Mouse (Mus musculus): ENCODE results near the gene Rac2. TPM values are rescaled to one million over a fixed set of nuclear protein-coding genes. Genes with fewer than 3 reads are reported as not detected.
A peak's percentile ranks its signal among the peaks of the same experiment; 100 is the strongest.

Gene Rac2
- total and polyA plus RNA-seq, 3 experiments, result 160 to 942 (median 453) TPM

GRCm38 (mm10) chr15:78567608-78568120 is 4.9 kb downstream of the Rac2 start:
- peaks cover 78 to 86% of the 10 kb centered on the region in 2 experiments for H3K36me3 ChIP-seq (replicated peaks in 1 of 2; ENCODE audit: control insufficient read depth in 1 of 2, insufficient read depth in 1 of 2, low read length in 1 of 2)
- H3K4me2 ChIP-seq (ENCODE audit: insufficient read depth, low read depth, poor library complexity, severe bottlenecking), result no peak overlapping the region; the same call in 1 of the 2 replicates
- peak overlapping the region in 1 of 3 experiments; percentile 19 for H3K4me3 ChIP-seq (replicated peaks in 1 of 3; ENCODE audit: low read depth in 2 of 3, low read length in 2 of 3, poor library complexity in 1 of 3)
- no peak overlapping the region for H3K9ac ChIP-seq (ENCODE audit: insufficient read depth, low read depth)
- TF ChIP-seq CHD2 (IDR thresholded peaks at IDR 0.05; ENCODE audit: low read length) (no peak), SIN3A (IDR thresholded peaks at IDR 0.05; ENCODE audit: low read length) (0 out of 2 replicates have a peak, but pooled peaks have one; percentile 36), CTCF (conservative IDR thresholded peaks at IDR 0.05 in 1 of 2, IDR thresholded peaks at IDR 0.05 in 1 of 2; ENCODE audit: low read depth in 2 of 2, low read length in 2 of 2) (peak in 1 of 2 experiments; percentile 15; a peak in 1 of 4 replicates), TCF12 (IDR thresholded peaks at IDR 0.05; ENCODE audit: low read depth, low read length) (peak; percentile 34; the same call in 1 of the 2 replicates), PAX5 (IDR thresholded peaks at IDR 0.05; ENCODE audit: low read length) (no peak), IRF4 (IDR thresholded peaks at IDR 0.05; ENCODE audit: low read depth, low read length) (0 out of 2 replicates have a peak, but pooled peaks have one; percentile 4), ETS1 (conservative IDR thresholded peaks at IDR 0.05; ENCODE audit: low read depth, low read length) (peak; percentile 48; the same call in 1 of the 2 replicates), ZMIZ1 (IDR thresholded peaks at IDR 0.05; ENCODE audit: low read depth, low read length) (0 out of 2 replicates have a peak, but pooled peaks have one; percentile 25), BHLHE40 (IDR thresholded peaks at IDR 0.05; ENCODE audit: low read depth, low read length) (peak; percentile 62)
- no peaks in the 10 kb centered on the region for H3K27me3 ChIP-seq (replicated peaks)
- H3K4me1 ChIP-seq (ENCODE audit: control insufficient read depth in 1 of 2, insufficient read depth in 2 of 2), result peaks cover 70 to 82% of the 10 kb centered on the region in 2 experiments
- in situ Hi-C loops (cut with MboI; ENCODE audit: low pct_ligation_motif_present, low pct_unique_long_range_greater_than_20kb, low sequenced_read_pairs) (no loop called here), dilution Hi-C loops (cut with MboI; ENCODE audit: extremely low pct_ligation_motif_present, extremely low pct_unique_long_range_greater_than_20kb, low sequenced_read_pairs) (no loop called here)
- peak overlapping the region; percentile 65 for H3K27ac ChIP-seq (ENCODE audit: insufficient read depth, low read depth)
- no peaks in the 10 kb centered on the region for H3K9me3 ChIP-seq (replicated peaks; ENCODE audit: low read length)
- no peak for DNase-seq (ENCODE audit: extremely low read depth)
- peaks cover 50% of the 10 kb centered on the region for H3K79me2 ChIP-seq (replicated peaks; ENCODE audit: control insufficient read depth, extremely low read depth, insufficient read depth, poor library complexity, severe bottlenecking)

- in situ Hi-C loops (cut with MboI; ENCODE audit: low pct_ligation_motif_present, low pct_unique_long_range_greater_than_20kb, low sequenced_read_pairs) (no loop called here), dilution Hi-C loops (cut with MboI; ENCODE audit: extremely low pct_ligation_motif_present, extremely low pct_unique_long_range_greater_than_20kb, low sequenced_read_pairs) (no loop called here)
- no peak overlapping the region for H3K9ac ChIP-seq (ENCODE audit: insufficient read depth, low read depth)
- no peak overlapping the region for H3K4me2 ChIP-seq (ENCODE audit: insufficient read depth, low read depth, poor library complexity, severe bottlenecking)
- peaks cover 27% of the 10 kb centered on the region for H3K79me2 ChIP-seq (replicated peaks; ENCODE audit: control insufficient read depth, extremely low read depth, insufficient read depth, poor library complexity, severe bottlenecking)
- H3K27ac ChIP-seq (ENCODE audit: insufficient read depth, low read depth), result peak overlapping the region; percentile 95
- peaks cover 63 to 98% of the 10 kb centered on the region in 2 experiments for H3K4me1 ChIP-seq (ENCODE audit: control insufficient read depth in 1 of 2, insufficient read depth in 2 of 2)
- peak overlapping the region in 1 of 3 experiments; percentile 10 for H3K4me3 ChIP-seq (replicated peaks in 1 of 3; ENCODE audit: low read depth in 2 of 3, low read length in 2 of 3, poor library complexity in 1 of 3)
- peaks cover 89 to 95% of the 10 kb centered on the region in 2 experiments for H3K36me3 ChIP-seq (replicated peaks in 1 of 2; ENCODE audit: control insufficient read depth in 1 of 2, insufficient read depth in 1 of 2, low read length in 1 of 2)
- DNase-seq (ENCODE audit: extremely low read depth), result no peak
- no peaks in the 10 kb centered on the region for H3K9me3 ChIP-seq (replicated peaks; ENCODE audit: low read length)
- no peak for TF ChIP-seq IRF4 (IDR thresholded peaks at IDR 0.05; ENCODE audit: low read depth, low read length)
- TF ChIP-seq UBTF (IDR thresholded peaks at IDR 0.05; ENCODE audit: low read depth, low read length), result no peak
- no peak for TF ChIP-seq USF1 (IDR thresholded peaks at IDR 0.05; ENCODE audit: low read depth, low read length)
- no peak for TF ChIP-seq ZC3H11A (IDR thresholded peaks at IDR 0.05; ENCODE audit: low read depth, low read length)
- TF ChIP-seq MYC (IDR thresholded peaks at IDR 0.05; ENCODE audit: low read depth, low read length), result no peak
- no peak for TF ChIP-seq HCFC1 (IDR thresholded peaks at IDR 0.05; ENCODE audit: low read depth, low read length)
- TF ChIP-seq MAX (IDR thresholded peaks at IDR 0.05; ENCODE audit: low read length), result no peak
- TF ChIP-seq ZMIZ1 (IDR thresholded peaks at IDR 0.05; ENCODE audit: low read depth, low read length), result no peak
- TF ChIP-seq CTCF (conservative IDR thresholded peaks at IDR 0.05 in 1 of 2, IDR thresholded peaks at IDR 0.05 in 1 of 2; ENCODE audit: low read depth in 2 of 2, low read length in 2 of 2), result no peak
- no peak for TF ChIP-seq ZNF384 (IDR thresholded peaks at IDR 0.05; ENCODE audit: low read depth, low read length)
- no peak for TF ChIP-seq ELF1 (IDR thresholded peaks at IDR 0.05; ENCODE audit: low read depth, low read length)
- TF ChIP-seq TCF12 (IDR thresholded peaks at IDR 0.05; ENCODE audit: low read depth, low read length), result no peak
- no peak for TF ChIP-seq SMC3 (IDR thresholded peaks at IDR 0.05; ENCODE audit: low read depth, low read length)
- no peak for TF ChIP-seq USF2 (conservative IDR thresholded peaks at IDR 0.05; ENCODE audit: low read depth, low read length)
- no peak for TF ChIP-seq CHD1 (IDR thresholded peaks at IDR 0.05; ENCODE audit: low read depth, low read length)
- no peaks in the 10 kb centered on the region for H3K27me3 ChIP-seq (replicated peaks)
Observed at GRCm38 (mm10) chr15:78564764-78565435, 7.7 kb downstream of the Rac2 start.

Measured in CH12.LX (cell line).